Mouse (Mus musculus): ENCODE measurements around the gene Il6ra. TPM values are rescaled to one million over a fixed set of nuclear protein-coding genes. Genes with fewer than 3 reads are reported as not detected.

Il6ra gene
- total RNA-seq, 2 experiments from 2014 or later, result 6.5 to 7.2 TPM

Other genes starting within 250 kb of the Il6ra start
- 100 to 1,000 TPM; 117 to 124 TPM for gene Adar, start 198.2 kb downstream of the Il6ra start, total RNA-seq (2021)
- gene Chrnb2, start 148.6 kb downstream of the Il6ra start, total RNA-seq (2021), result 10 to 100 TPM; 31.3 to 31.5 TPM
- gene Ube2q1, start 139.6 kb downstream of the Il6ra start, total RNA-seq (2021), result 10 to 100 TPM; 94.7 to 96.2 TPM
- gene She, start 81.8 kb downstream of the Il6ra start, total RNA-seq (2021), result 1 to 10 TPM; 2.6 to 2.9 TPM
- gene Atp8b2, start 50.3 kb upstream of the Il6ra start, total RNA-seq (2021), result 10 to 100 TPM; 88.0 to 91.6 TPM
- gene Hax1, start 85.6 kb upstream of the Il6ra start, total RNA-seq (2021), result 10 to 100 TPM; 91.7 to 93.8 TPM
- 10 to 100 TPM; 92.5 to 95.2 TPM for gene 4933434E20Rik, start 138.4 kb upstream of the Il6ra start, total RNA-seq (2021)
- 100 to 1,000 TPM; 166 to 176 TPM for gene Ubap2l, start 139.4 kb upstream of the Il6ra start, total RNA-seq (2021)
- 100 to 1,000 TPM; 170 to 172 TPM for gene Tpm3, start 159.5 kb upstream of the Il6ra start, total RNA-seq (2021)
- under 1 TPM; 0.28 to 0.32 TPM for gene Nup210l, start 190.9 kb upstream of the Il6ra start, total RNA-seq (2021)

Data from layer of hippocampus, adult 18-20 months (tissue).